Mouse (Mus musculus) limb, embryonic 10.5 days (tissue): ENCODE data around the gene Aamp. TPM values are rescaled to one million over a fixed set of nuclear protein-coding genes. Genes with fewer than 3 reads are reported as not detected.
A peak's percentile ranks its signal among the peaks of the same experiment; 100 is the strongest.

Source experiments
- DNase-seq: peaks from one replicate; pipeline ENCODE4 v3.0.0-alpha.2; 2017; ENCODE audit warnings: low spot score
- H3K27ac ChIP-seq: fragments of 300-500 bp; sonication (generic); 2 replicates; pipeline ENCODE4 v1.5.1; 2016; ENCODE audit warnings: mild to moderate bottlenecking
- H3K27me3 ChIP-seq: fragments of 300-500 bp; sonication (generic); 2 replicates; pipeline ENCODE4 v1.6.1; 2016; ENCODE audit warnings: low read depth, mild to moderate bottlenecking; ENCODE audit not compliant: poor library complexity, severe bottlenecking
- H3K36me3 ChIP-seq: fragments of 300-500 bp; sonication (generic); 2 replicates; pipeline ENCODE4 v1.6.1; 2016; ENCODE audit warnings: mild to moderate bottlenecking, moderate library complexity
- H3K4me1 ChIP-seq: fragments of 300-500 bp; sonication (generic); 2 replicates; pipeline ENCODE4 v1.6.1; 2016
- H3K4me3 ChIP-seq: fragments of 300-500 bp; sonication (generic); 2 replicates; pipeline ENCODE4 v1.5.1; 2016; ENCODE audit warnings: mild to moderate bottlenecking, moderate library complexity
- H3K9me3 ChIP-seq: fragments of 300-500 bp; sonication (generic); replicated peaks from 2 replicates; pipeline ENCODE4 v1.6.1; 2016; ENCODE audit warnings: mild to moderate bottlenecking
- WGBS: fragments of 180-500 bp; shearing (Covaris S2); methylation state at CpG from one replicate; pipeline ENCODE4 v1.1.7; 2016; 5-methylcytosine and 5-hydroxymethylcytosine counted together
- polyA plus RNA-seq: library from polyadenylated mRNA; unstranded; fragments of >200 nt; fragmentation: Nextera tagmentation; extraction: Ambion mirVana; gene quantifications from 2 replicates; pipeline ENCODE4 v1.2.1, GENCODE M21; 2016

The Aamp gene
- polyA plus RNA-seq, 1 experiment from 2014 or later = 263 TPM

- DNase-seq = no peak
- peak overlapping the region; percentile 94; the same call in 1 of the 2 replicates for H3K27ac ChIP-seq
- peaks cover 26% of the 10 kb centered on the region for H3K4me1 ChIP-seq
- H3K4me3 ChIP-seq = peak overlapping the region; percentile 95
- 56% methylated on average over 5 of the region's 5 CpGs for WGBS
- H3K36me3 ChIP-seq = peaks cover 16% of the 10 kb centered on the region
- no peaks in the 10 kb centered on the region for H3K9me3 ChIP-seq
- no peaks in the 10 kb centered on the region for H3K27me3 ChIP-seq
These were observed 46.9 kb downstream of the Aamp start for GRCm38 (mm10) chr1:74237671-74238070.

- Histone ChIP-seq H3K9me3 (no peaks in the 10 kb centered on the region), H3K4me3 (peak overlapping the region; percentile 95), H3K36me3 (peaks cover 8% of the 10 kb centered on the region; the same call in 1 of the 2 replicates), H3K27ac (peak overlapping the region; percentile 94), H3K27me3 (no peaks in the 10 kb centered on the region), H3K4me1 (peaks cover 26% of the 10 kb centered on the region)
- peak; percentile 71 for DNase-seq
- under 1% methylated on average over 46 of the region's 57 CpGs for WGBS
These were observed 47.8 kb downstream of the Aamp start for GRCm38 (mm10) chr1:74236590-74237317.

DNA sequence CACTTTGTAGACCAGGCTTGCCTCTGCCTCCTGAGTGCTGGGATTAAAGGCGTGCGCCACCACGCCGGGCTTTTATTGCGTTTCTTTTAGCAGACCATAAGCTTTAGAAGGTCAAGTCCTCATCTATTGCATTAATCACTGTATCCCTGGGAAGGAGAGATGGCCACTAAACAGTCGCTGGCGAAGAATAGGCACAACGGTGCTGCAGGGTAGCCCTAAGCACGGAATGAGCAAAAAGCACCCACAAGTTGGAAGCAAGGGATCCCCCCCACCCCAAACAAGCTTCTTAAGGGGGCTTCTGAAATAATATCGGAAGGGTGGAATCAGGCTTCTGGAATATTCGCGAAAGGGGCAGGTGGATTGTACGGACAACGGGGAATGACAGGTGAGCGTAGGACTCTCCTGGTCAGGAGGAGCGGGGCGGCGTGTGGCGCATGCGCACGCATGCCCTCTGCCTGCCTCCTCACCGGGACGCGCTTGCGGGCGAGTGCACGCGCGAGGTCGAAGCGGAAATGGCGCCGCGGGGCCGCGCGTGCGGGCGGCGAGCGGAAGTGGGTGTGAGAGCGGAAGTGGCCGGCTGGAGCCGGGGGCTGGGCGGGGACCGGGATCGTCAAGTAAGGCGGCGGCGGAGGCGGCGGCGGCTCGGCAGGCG is 48.5 kb downstream of the Aamp start, which contains the start of gene Arpc2:
Gene Arpc2, plus strand, starts transcription at position 147 of the 652 bp plus-strand sequence.
- peaks cover 6% of the 10 kb centered on the region; the same call in 1 of the 2 replicates for H3K36me3 ChIP-seq
- H3K9me3 ChIP-seq = no peaks in the 10 kb centered on the region
- no peaks in the 10 kb centered on the region for H3K27me3 ChIP-seq
- DNase-seq = peak; percentile 99
- H3K4me3 ChIP-seq = peak within 1 kb of the TSS; percentile 95
- WGBS = 2% methylated on average over 48 of the region's 55 CpGs
- H3K4me1 ChIP-seq = peaks cover 26% of the 10 kb centered on the region
- H3K27ac ChIP-seq = peak within 1 kb of the TSS; percentile 94

- H3K4me1 ChIP-seq = no peaks in the 10 kb centered on the region
- no peak overlapping the region for H3K4me3 ChIP-seq
- 40% methylated on average over 1 of the region's 1 CpGs for WGBS
- H3K9me3 ChIP-seq = no peaks in the 10 kb centered on the region
- no peaks in the 10 kb centered on the region for H3K27me3 ChIP-seq
- H3K36me3 ChIP-seq = no peaks in the 10 kb centered on the region
- H3K27ac ChIP-seq = no peak overlapping the region
- no peak for DNase-seq
These were observed 53.5 kb downstream of the Aamp start for GRCm38 (mm10) chr1:74230992-74231391.

DNA sequence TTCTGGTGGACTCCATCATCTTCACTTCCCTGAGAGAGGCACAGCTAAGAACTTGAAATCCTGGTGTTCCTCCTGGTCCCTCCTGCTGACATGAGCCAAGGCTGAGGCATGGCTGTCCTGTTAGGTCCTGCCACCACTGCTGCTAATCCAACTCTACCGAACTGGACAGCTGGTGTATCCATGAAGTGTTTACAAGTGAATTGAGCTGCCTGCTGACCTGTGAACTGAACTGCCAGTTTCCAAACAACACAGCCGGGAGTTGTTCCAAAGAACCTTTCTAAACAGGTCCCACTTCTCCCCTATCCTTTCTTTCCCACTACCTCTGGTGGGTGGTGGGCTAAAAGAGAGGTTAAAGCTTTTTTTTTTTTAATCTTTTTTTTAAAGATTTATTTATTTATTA is 54.6 kb downstream of the Aamp start:
- no peak overlapping the region for H3K4me3 ChIP-seq
- H3K4me1 ChIP-seq = no peaks in the 10 kb centered on the region
- no peaks in the 10 kb centered on the region for H3K36me3 ChIP-seq
- H3K27ac ChIP-seq = no peak overlapping the region
- WGBS = 77% methylated on average over 2 of the region's 2 CpGs
- DNase-seq = no peak
- no peaks in the 10 kb centered on the region for H3K9me3 ChIP-seq
- no peaks in the 10 kb centered on the region for H3K27me3 ChIP-seq

Other genes with a start within 250 kb of the Aamp start
- 38.6 and 46.7 TPM in 2 replicates for gene Tns1, start 160.3 kb downstream of the Aamp start, polyA plus RNA-seq
- gene Rufy4, start 159.2 kb downstream of the Aamp start, polyA plus RNA-seq = 0.08 and 0.13 TPM in 2 replicates
- 0.06 and 0.19 TPM in 2 replicates for gene Cxcr2, start 130.7 kb downstream of the Aamp start, polyA plus RNA-seq
- 0.10 TPM in 1 of 2 replicates, not detected in the other for gene Cxcr1, start 90.1 kb downstream of the Aamp start, polyA plus RNA-seq
- gene Arpc2, start 48.7 kb downstream of the Aamp start, polyA plus RNA-seq = 355 and 369 TPM in 2 replicates
- gene Gpbar1, start 6.2 kb downstream of the Aamp start, polyA plus RNA-seq = 0.26 TPM in 1 of 2 replicates, not detected in the other
- 113 and 121 TPM in 2 replicates for gene Pnkd, start 192 bp upstream of the Aamp start, polyA plus RNA-seq
- gene Tmbim1, start 20.9 kb upstream of the Aamp start, polyA plus RNA-seq = 10.7 and 12.0 TPM in 2 replicates
- 0.29 and 0.38 TPM in 2 replicates for gene Catip, start 77.4 kb upstream of the Aamp start, polyA plus RNA-seq
- 0.69 and 1.2 TPM in 2 replicates for gene Slc11a1, start 90.5 kb upstream of the Aamp start, polyA plus RNA-seq
- 50.5 and 61.4 TPM in 2 replicates for gene Ctdsp1, start 106.8 kb upstream of the Aamp start, polyA plus RNA-seq
- 0.23 and 0.31 TPM in 2 replicates for gene Vil1, start 124.6 kb upstream of the Aamp start, polyA plus RNA-seq
- 116 and 121 TPM in 2 replicates for gene Cnot9, start 221.3 kb upstream of the Aamp start, polyA plus RNA-seq